Mouse (Mus musculus) MEL (cell line): ENCODE data around the gene Hcfc1r1. TPM values are rescaled to one million over a fixed set of nuclear protein-coding genes. Genes with fewer than 3 reads are reported as not detected.

Experiments used
- DNase-seq: peaks from one replicate; pipeline ENCODE4 v3.0.0; 2011; ENCODE audit warnings: low read depth, low spot score
- H3K27ac ChIP-seq: 2 replicates; pipeline ENCODE4 v1.5.1; 2012; ENCODE audit warnings: low read depth, mild to moderate bottlenecking, control low read depth, low read length, moderate library complexity; ENCODE audit not compliant: control insufficient read depth
- H3K27me3 ChIP-seq, 2 experiments: fragments of 150-350 bp in 1 of 2; sonication (generic) in 1 of 2; 2 replicates each; pipeline ENCODE4 v1.6.1; 2012; ENCODE audit warnings: low read length in 2 of 2, mild to moderate bottlenecking in 2 of 2, improper control_type of control experiment in 1 of 2, moderate library complexity in 1 of 2; ENCODE audit not compliant: insufficient read depth in 2 of 2, control insufficient read depth in 1 of 2
- H3K36me3 ChIP-seq, 2 experiments: 2 replicates each; pipeline ENCODE4 v1.6.1; 2012 to 2014; ENCODE audit warnings: low read length in 2 of 2, improper control_type of control experiment in 1 of 2, inconsistent platforms in 1 of 2, mild to moderate bottlenecking in 1 of 2; ENCODE audit not compliant: insufficient read depth in 2 of 2, control insufficient read depth in 1 of 2
- H3K4me1 ChIP-seq, 2 experiments: fragments of 150-350 bp in 1 of 2; sonication (generic) in 1 of 2; 2 replicates each; pipeline ENCODE4 v1.6.1; 2012; ENCODE audit warnings: low read length in 2 of 2, improper control_type of control experiment in 1 of 2, mild to moderate bottlenecking in 1 of 2; ENCODE audit not compliant: insufficient read depth in 2 of 2, control insufficient read depth in 1 of 2
- H3K4me3 ChIP-seq, 2 experiments: fragments of 150-350 bp in 1 of 2; sonication (generic) in 1 of 2; 2 replicates each; pipeline ENCODE4 v1.5.1; 2012; ENCODE audit warnings: low read depth in 2 of 2, low read length in 2 of 2, mild to moderate bottlenecking in 2 of 2, moderate library complexity in 2 of 2, control low read depth in 1 of 2, improper control_type of control experiment in 1 of 2; ENCODE audit not compliant: control insufficient read depth in 1 of 2, insufficient read depth in 1 of 2
- H3K79me2 ChIP-seq: 2 replicates; pipeline ENCODE4 v1.6.1; 2012; ENCODE audit warnings: mild to moderate bottlenecking, low read length, moderate library complexity; ENCODE audit not compliant: control insufficient read depth, poor library complexity, insufficient read depth
- H3K9ac ChIP-seq: 2 replicates; pipeline ENCODE4 v1.6.1; 2012; ENCODE audit warnings: low read depth, mild to moderate bottlenecking, control low read depth, low read length, moderate library complexity; ENCODE audit not compliant: control insufficient read depth, poor library complexity, severe bottlenecking
- H3K9me3 ChIP-seq: fragments of 150-350 bp; sonication (generic); replicated peaks from 2 replicates; pipeline ENCODE4 v1.6.1; 2012; ENCODE audit warnings: mild to moderate bottlenecking, low read length, improper control_type of control experiment, moderate library complexity; ENCODE audit not compliant: insufficient read depth
- CHD1 ChIP-seq: IDR thresholded peaks from 2 replicates; pipeline ENCODE4 v1.6.1; 2012; ENCODE audit warnings: low read depth, mild to moderate bottlenecking, inconsistent platforms, low read length, improper control_type of control experiment
- CHD2 ChIP-seq: IDR thresholded peaks from 2 replicates; pipeline ENCODE4 v1.6.1; 2011; ENCODE audit warnings: low read length, improper control_type of control experiment
- ELF1 ChIP-seq: IDR thresholded peaks from 2 replicates; pipeline ENCODE4 v1.6.1; 2014; ENCODE audit warnings: low read depth, mild to moderate bottlenecking, inconsistent platforms, low read length, improper control_type of control experiment, moderate library complexity
- EP300 ChIP-seq, 2 experiments: IDR thresholded peaks; 2 replicates each; pipeline ENCODE4 v1.6.1; 2011; ENCODE audit warnings: improper control_type of control experiment in 2 of 2, low read length in 2 of 2, low read depth in 1 of 2, mild to moderate bottlenecking in 1 of 2
- HCFC1 ChIP-seq: IDR thresholded peaks from 2 replicates; pipeline ENCODE4 v1.6.1; 2012; ENCODE audit warnings: low read depth, mild to moderate bottlenecking, inconsistent platforms, low read length, improper control_type of control experiment, moderate library complexity
- JUND ChIP-seq: IDR thresholded peaks from 2 replicates; pipeline ENCODE4 v1.6.1; 2011; ENCODE audit warnings: low read depth, mild to moderate bottlenecking, improper control_type of control experiment, low read length
- MAFK ChIP-seq: IDR thresholded peaks from 2 replicates; pipeline ENCODE4 v1.6.1; 2011; ENCODE audit warnings: low read depth, mild to moderate bottlenecking, low read length, improper control_type of control experiment, borderline replicate concordance
- MAZ ChIP-seq: IDR thresholded peaks from 2 replicates; pipeline ENCODE4 v1.6.1; 2012; ENCODE audit warnings: low read depth, mild to moderate bottlenecking, inconsistent platforms, low read length, improper control_type of control experiment
- MYB ChIP-seq: IDR thresholded peaks from 2 replicates; pipeline ENCODE4 v1.6.1; 2011; ENCODE audit warnings: mild to moderate bottlenecking, low read depth, low read length, improper control_type of control experiment
- NELFE ChIP-seq: IDR thresholded peaks from 2 replicates; pipeline ENCODE4 v1.6.1; 2011; ENCODE audit warnings: low read depth, low read length, improper control_type of control experiment
- POLR2A ChIP-seq, 2 experiments: IDR thresholded peaks; 2 replicates each; pipeline ENCODE4 v1.6.1; 2011 to 2012; ENCODE audit warnings: low read length in 2 of 2, mild to moderate bottlenecking in 2 of 2, control low read depth in 1 of 2, improper control_type of control experiment in 1 of 2, low read depth in 1 of 2, moderate library complexity in 1 of 2; ENCODE audit not compliant: control insufficient read depth in 1 of 2, insufficient read depth in 1 of 2, poor library complexity in 1 of 2
- POLR2AphosphoS5 ChIP-seq: IDR thresholded peaks from 2 replicates; pipeline ENCODE4 v1.6.1; 2012; ENCODE audit warnings: low read depth, borderline replicate concordance, mild to moderate bottlenecking, inconsistent platforms, low read length, moderate library complexity, mixed read lengths
- RAD21 ChIP-seq: IDR thresholded peaks from 2 replicates; pipeline ENCODE4 v1.6.1; 2011; ENCODE audit warnings: mild to moderate bottlenecking, low read depth, low read length, improper control_type of control experiment
- SIN3A ChIP-seq: IDR thresholded peaks from 2 replicates; pipeline ENCODE4 v1.6.1; 2012; ENCODE audit warnings: low read length, improper control_type of control experiment, inconsistent platforms
- TCF12 ChIP-seq: IDR thresholded peaks from 2 replicates; pipeline ENCODE4 v1.6.1; 2014; ENCODE audit warnings: low read depth, mild to moderate bottlenecking, inconsistent platforms, low read length, improper control_type of control experiment, moderate library complexity
- UBTF ChIP-seq: IDR thresholded peaks from 2 replicates; pipeline ENCODE4 v1.6.1; 2012; ENCODE audit warnings: low read depth, mild to moderate bottlenecking, inconsistent platforms, low read length, improper control_type of control experiment, moderate library complexity, borderline replicate concordance; ENCODE audit not compliant: insufficient read depth
- USF1 ChIP-seq: IDR thresholded peaks from 2 replicates; pipeline ENCODE4 v1.6.1; 2014; ENCODE audit warnings: low read depth, mild to moderate bottlenecking, inconsistent platforms, low read length, improper control_type of control experiment, moderate library complexity
- USF2 ChIP-seq, 2 experiments: IDR thresholded peaks; 2 replicates each; pipeline ENCODE4 v1.6.1; 2011 to 2012; ENCODE audit warnings: improper control_type of control experiment in 2 of 2, low read length in 2 of 2, borderline replicate concordance in 1 of 2, inconsistent platforms in 1 of 2, low read depth in 1 of 2, mild to moderate bottlenecking in 1 of 2; ENCODE audit not compliant: insufficient read depth in 1 of 2
- ZKSCAN1 ChIP-seq: IDR thresholded peaks from 2 replicates; pipeline ENCODE4 v1.6.1; 2012; ENCODE audit warnings: low read depth, mild to moderate bottlenecking, inconsistent platforms, low read length, improper control_type of control experiment, moderate library complexity
- ZNF384 ChIP-seq: IDR thresholded peaks from 2 replicates; pipeline ENCODE4 v1.6.1; 2012; ENCODE audit warnings: low read depth, mild to moderate bottlenecking, inconsistent platforms, low read length, improper control_type of control experiment
- polyA plus RNA-seq, 2 experiments: library from polyadenylated mRNA; stranded (reverse) in 1 of 2; unstranded in 1 of 2; fragments of >175 nt in 1 of 2; fragments of >200 nt in 1 of 2; gene quantifications; 2 replicates each; pipeline versions ENCODE4 v1.2.1 to v1.2.4; 2012; ENCODE audit warnings: low replicate concordance in 2 of 2, low read depth in 1 of 2; ENCODE audit not compliant: insufficient read length in 2 of 2, insufficient read depth in 1 of 2, missing spikeins in 1 of 2
- total RNA-seq: library from RNA; depleted of rRNA; stranded (reverse); fragments of 300-350 nt; gene quantifications from 2 replicates; pipeline ENCODE4 v1.2.3, GENCODE M21; 2012

Hcfc1r1 gene
- total and polyA plus RNA-seq, 3 experiments: 15.6 to 81.6 TPM; not detected in 1

- H3K4me3 ChIP-seq: no peak overlapping the region
- H3K79me2 ChIP-seq: no peaks in the 10 kb centered on the region
- H3K27me3 ChIP-seq: peaks cover 0 to 4% of the 10 kb centered on the region in 2 experiments
- H3K9me3 ChIP-seq: no peaks in the 10 kb centered on the region
- no peak for DNase-seq
- no peaks in the 10 kb centered on the region for H3K36me3 ChIP-seq
- no peak for TF ChIP-seq RAD21
- no peak for TF ChIP-seq USF2 (IDR thresholded peaks at IDR 0.05; ENCODE audit: borderline replicate concordance in 1 of 2, insufficient read depth in 1 of 2, low read depth in 1 of 2, low read length in 2 of 2)
- no peak for TF ChIP-seq CHD1
- no peak for TF ChIP-seq MYB
- TF ChIP-seq ZKSCAN1: no peak
- no peak for TF ChIP-seq HCFC1
- TF ChIP-seq ZNF384: no peak
- TF ChIP-seq USF1: no peak
- TF ChIP-seq ELF1: no peak
- no peak for TF ChIP-seq NELFE
- no peak for TF ChIP-seq POLR2AphosphoS5
- no peak for TF ChIP-seq MAFK
- no peak for TF ChIP-seq CHD2
- TF ChIP-seq SIN3A: no peak
- TF ChIP-seq UBTF: no peak
- TF ChIP-seq TCF12: no peak
- TF ChIP-seq JUND: no peak
- H3K9ac ChIP-seq: no peak overlapping the region
- H3K27ac ChIP-seq: no peak overlapping the region
- no peaks in the 10 kb centered on the region for H3K4me1 ChIP-seq
These were observed 19.4 kb upstream of the Hcfc1r1 start for GRCm38 (mm10) chr17:23654001-23654400.

GRCm38 (mm10) chr17:23654410-23654809, 19.0 kb upstream of the Hcfc1r1 start:
- Histone ChIP-seq H3K27ac (no peak overlapping the region), H3K36me3 (no peaks in the 10 kb centered on the region), H3K4me1 (no peaks in the 10 kb centered on the region), H3K27me3 (peaks cover 0 to 4% of the 10 kb centered on the region in 2 experiments), H3K9me3 (no peaks in the 10 kb centered on the region), H3K9ac (no peak overlapping the region), H3K79me2 (no peaks in the 10 kb centered on the region), H3K4me3 (no peak overlapping the region)
- DNase-seq: no peak
- no peak for TF ChIP-seq HCFC1
- TF ChIP-seq UBTF: no peak
- TF ChIP-seq JUND: no peak
- TF ChIP-seq NELFE: no peak
- TF ChIP-seq SIN3A: no peak
- TF ChIP-seq EP300 (IDR thresholded peaks at IDR 0.05; ENCODE audit: low read depth in 1 of 2, low read length in 2 of 2): no peak
- no peak for TF ChIP-seq POLR2A (IDR thresholded peaks at IDR 0.05; ENCODE audit: control insufficient read depth in 1 of 2, insufficient read depth in 1 of 2, low read depth in 1 of 2, low read length in 2 of 2, poor library complexity in 1 of 2)
- no peak for TF ChIP-seq ZKSCAN1
- no peak for TF ChIP-seq ELF1
- TF ChIP-seq MYB: no peak
- no peak for TF ChIP-seq MAZ
